Mouse (Mus musculus) embryo, embryonic 10.5 days (tissue): ENCODE data around the gene Galnt16.

Experiments
- DNase-seq: peaks from one replicate; pipeline ENCODE4 v3.0.0-alpha.2; 2015; ENCODE audit warnings: low spot score

Gene Galnt16

DNA sequence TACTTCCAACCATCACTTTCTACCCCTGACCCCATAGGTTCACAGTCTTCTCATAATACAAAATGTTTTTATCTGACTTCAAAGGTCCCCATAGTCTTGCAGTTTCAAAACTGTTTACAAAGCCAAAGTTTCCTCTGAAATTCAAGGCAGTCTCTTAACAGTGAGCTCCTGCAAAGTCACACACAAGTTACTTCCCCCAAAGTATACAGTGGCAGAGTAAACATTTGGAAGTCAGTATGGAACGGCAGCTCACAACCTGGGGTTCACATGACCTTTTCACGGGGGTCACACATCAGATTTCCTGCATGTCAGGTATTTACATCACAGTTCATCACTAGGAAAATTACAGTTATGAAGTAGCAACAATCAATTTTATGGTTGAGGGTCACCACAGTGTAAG lies 145.9 kb downstream of the Galnt16 start:
- no peak for DNase-seq

DNA sequence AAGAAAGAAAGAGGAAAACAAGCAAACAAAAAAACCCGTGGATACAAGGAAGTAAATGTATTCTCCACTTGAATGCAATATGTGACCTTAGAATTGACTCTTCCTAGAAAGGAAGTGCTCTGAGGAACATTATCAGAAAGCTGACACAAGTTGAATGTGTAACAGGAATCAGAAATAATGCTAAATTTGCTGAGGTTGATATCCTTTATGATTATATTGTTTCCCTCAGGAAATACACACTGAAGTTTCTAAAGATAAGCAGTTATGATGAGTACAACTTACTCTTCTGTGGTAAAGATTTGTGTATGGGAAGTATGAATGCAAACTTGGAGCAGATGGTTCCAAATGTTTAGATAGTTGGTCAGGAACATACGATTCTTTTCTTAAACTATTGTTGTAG lies 150.3 kb downstream of the Galnt16 start:
- DNase-seq: no peak

DNA sequence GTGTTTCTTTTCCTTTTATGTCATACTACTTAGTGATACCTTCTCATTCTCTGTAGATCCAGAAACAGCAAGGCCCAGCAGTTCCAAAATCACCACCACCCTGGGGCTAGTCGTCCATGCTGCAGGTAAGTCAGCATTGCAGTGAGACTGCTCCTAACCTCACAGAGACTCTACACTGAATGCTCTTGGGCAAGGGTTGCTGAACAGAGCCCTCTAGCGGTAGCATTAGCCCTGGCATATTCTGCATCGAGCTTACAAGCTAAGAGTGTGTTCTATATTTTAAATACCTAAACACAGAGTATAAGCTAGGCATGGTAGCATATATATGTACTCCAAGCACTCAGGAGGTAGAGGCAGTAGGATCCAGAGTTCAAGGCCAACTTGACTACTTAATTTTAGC lies 155.1 kb downstream of the Galnt16 start:
- peak; percentile 77 for DNase-seq
